Mouse (Mus musculus) stomach, postnatal 0 days (tissue): Measurements from ENCODE around the gene Axl.

Experiments
- CTCF ChIP-seq: IDR thresholded peaks from 2 replicates; pipeline ENCODE4 v1.5.1; 2016; ENCODE audit warnings: antibody characterized with exemption, low read depth, mild to moderate bottlenecking, moderate library complexity
- EP300 ChIP-seq: optimal IDR thresholded peaks from 2 replicates; pipeline ENCODE3; 2016; ENCODE audit warnings: antibody characterized with exemption

- 0 out of 2 replicates have a peak, but pooled peaks have one; percentile 3 for TF ChIP-seq CTCF
- TF ChIP-seq EP300, result no peak
Measured at GRCm38 (mm10) chr7:25790615-25791014, 2.1 kb upstream of the Axl start.
